Mouse (Mus musculus) liver, embryonic 14.5 days (tissue): ENCODE measurements around the gene Susd3.

Source experiments
- CTCF ChIP-seq: IDR thresholded peaks from 2 replicates; pipeline ENCODE4 v1.5.1; 2016; ENCODE audit warnings: antibody characterized with exemption, low read depth, control low read depth
- EP300 ChIP-seq: IDR thresholded peaks from 2 replicates; pipeline ENCODE4 v1.6.1; 2016; ENCODE audit warnings: antibody characterized with exemption, low read depth

DNA sequence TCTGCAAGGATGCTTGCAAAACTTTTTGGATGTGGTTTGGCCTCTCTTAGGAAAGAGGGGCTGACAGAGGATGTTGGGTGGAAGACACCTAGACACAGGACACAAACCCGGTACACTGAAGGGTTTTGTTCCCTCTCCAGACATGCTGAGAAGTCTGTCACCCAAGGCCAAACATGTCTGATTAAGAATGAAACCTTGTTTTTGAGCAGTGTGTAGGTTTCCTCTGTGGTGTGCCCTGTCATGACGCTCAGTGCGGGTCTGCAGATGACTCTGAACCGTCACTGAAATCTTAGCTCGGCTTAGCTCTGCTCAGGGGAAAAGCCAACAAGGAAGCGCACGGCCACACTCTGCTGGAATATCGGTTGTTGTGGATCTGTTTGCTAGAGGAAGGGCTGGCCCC is 22.0 kb upstream of the Susd3 start:
- TF ChIP-seq CTCF (no peak), EP300 (no peak)
